Mouse (Mus musculus) kidney, postnatal 36 days (tissue): ENCODE data around the gene Stt3b.
A peak's percentile ranks its signal among the peaks of the same experiment; 100 is the strongest.
"Not testable (repeated sequence)": the region's sequence is repeated elsewhere in the genome, so short reads cannot be mapped to it uniquely, and the experiment has no call there.

Experiments
- DNase-seq, 2 experiments: peaks; one replicate each; pipeline ENCODE4 v3.0.0; 2021 to 2022; ENCODE audit warnings: mixed read lengths in 2 of 2

Stt3b gene

GRCm38 (mm10) chr9:115317049-115317448, 6.8 kb upstream of the Stt3b start:
- no peak for DNase-seq

GRCm38 (mm10) chr9:115314556-115314955, 4.3 kb upstream of the Stt3b start:
- peak in 1 of 2 experiments; percentile 25 for DNase-seq

- DNase-seq: no peak
Observed at GRCm38 (mm10) chr9:115313830-115314229, 3.6 kb upstream of the Stt3b start.

- DNase-seq: peak; percentile 76 to 90
Observed at GRCm38 (mm10) chr9:115311223-115311520, 951 bp upstream of the Stt3b start.

- DNase-seq: peak; percentile 86 to 87
Observed at GRCm38 (mm10) chr9:115309977-115310345, 260 bp downstream of the Stt3b start.

- peak in 1 of 2 experiments; percentile 41 for DNase-seq
Observed at GRCm38 (mm10) chr9:115309381-115309971, 745 bp downstream of the Stt3b start.

GRCm38 (mm10) chr9:115308941-115309380, 1.3 kb downstream of the Stt3b start:
- peak in 1 of 2 experiments; percentile 35 for DNase-seq

- no peak for DNase-seq
Observed at GRCm38 (mm10) chr9:115308401-115308800, 1.8 kb downstream of the Stt3b start.

GRCm38 (mm10) chr9:115306202-115306601, 4.0 kb downstream of the Stt3b start:
- peak in 1 of 2 experiments; percentile 62 for DNase-seq

GRCm38 (mm10) chr9:115304149-115304548, 6.1 kb downstream of the Stt3b start:
- no peak for DNase-seq

- DNase-seq: peak; percentile 69 to 70
Observed at GRCm38 (mm10) chr9:115301593-115301992, 8.6 kb downstream of the Stt3b start.

GRCm38 (mm10) chr9:115301002-115301579, 9.1 kb downstream of the Stt3b start:
- DNase-seq: no peak

GRCm38 (mm10) chr9:115296738-115297137, 13.5 kb downstream of the Stt3b start:
- peak in 1 of 2 experiments; percentile 38 for DNase-seq

GRCm38 (mm10) chr9:115293920-115294594, 16.2 kb downstream of the Stt3b start:
- DNase-seq: peak; percentile 38 to 42

GRCm38 (mm10) chr9:115287774-115288434, 22.3 kb downstream of the Stt3b start:
- peak; percentile 43 to 74 for DNase-seq

- DNase-seq: peak in 1 of 2 experiments; percentile 43
Observed at GRCm38 (mm10) chr9:115284385-115284784, 25.8 kb downstream of the Stt3b start.

GRCm38 (mm10) chr9:115283403-115283802, 26.8 kb downstream of the Stt3b start:
- no peak for DNase-seq

GRCm38 (mm10) chr9:115278641-115279040, 31.6 kb downstream of the Stt3b start:
- DNase-seq: peak in 1 of 2 experiments; percentile 46

GRCm38 (mm10) chr9:115274806-115275205, 35.4 kb downstream of the Stt3b start:
- DNase-seq: no peak

- DNase-seq: no peak
Observed at GRCm38 (mm10) chr9:115273095-115273649, 37.0 kb downstream of the Stt3b start.

GRCm38 (mm10) chr9:115272451-115272850, 37.8 kb downstream of the Stt3b start:
- DNase-seq: not testable (repeated sequence)

- DNase-seq: no peak
Observed at GRCm38 (mm10) chr9:115271556-115271955, 38.7 kb downstream of the Stt3b start.

GRCm38 (mm10) chr9:115261896-115262295, 48.3 kb downstream of the Stt3b start:
- DNase-seq: no peak
